Mouse (Mus musculus) embryonic facial prominence, embryonic 10.5 days (tissue): ENCODE measurements at regions not wholly inside any gene's neighbourhood (a gene's known extent, or its start where the extent isn't known, plus 50 kb on each side); places are given as distances from the start of the nearest gene placed in this dataset.

Experiments
- DNase-seq: peaks from one replicate; pipeline ENCODE4 v3.0.0-alpha.2; 2017; ENCODE audit warnings: low spot score
- H3K27ac ChIP-seq: fragments of 300-500 bp; sonication (generic); replicated peaks from 2 replicates; pipeline ENCODE4 v1.5.1; 2016; ENCODE audit warnings: mild to moderate bottlenecking
- H3K27me3 ChIP-seq: fragments of 300-500 bp; sonication (generic); replicated peaks from 2 replicates; pipeline ENCODE4 v1.6.1; 2016; ENCODE audit warnings: low read depth, mild to moderate bottlenecking; ENCODE audit not compliant: poor library complexity, severe bottlenecking
- H3K36me3 ChIP-seq: fragments of 300-500 bp; sonication (generic); replicated peaks from 2 replicates; pipeline ENCODE4 v1.6.1; 2016; ENCODE audit warnings: mild to moderate bottlenecking, moderate library complexity
- H3K4me1 ChIP-seq: fragments of 300-500 bp; sonication (generic); 2 replicates; pipeline ENCODE4 v1.6.1; 2016
- H3K4me3 ChIP-seq: fragments of 300-500 bp; sonication (generic); 2 replicates; pipeline ENCODE4 v1.5.1; 2016; ENCODE audit warnings: mild to moderate bottlenecking, moderate library complexity
- H3K9me3 ChIP-seq: fragments of 300-500 bp; sonication (generic); 2 replicates; pipeline ENCODE4 v1.6.1; 2016; ENCODE audit warnings: mild to moderate bottlenecking
- WGBS: fragments of 180-500 bp; shearing (Covaris S2); methylation state at CpG from one replicate; pipeline ENCODE4 v1.1.7; 2016; 5-methylcytosine and 5-hydroxymethylcytosine counted together

DNA sequence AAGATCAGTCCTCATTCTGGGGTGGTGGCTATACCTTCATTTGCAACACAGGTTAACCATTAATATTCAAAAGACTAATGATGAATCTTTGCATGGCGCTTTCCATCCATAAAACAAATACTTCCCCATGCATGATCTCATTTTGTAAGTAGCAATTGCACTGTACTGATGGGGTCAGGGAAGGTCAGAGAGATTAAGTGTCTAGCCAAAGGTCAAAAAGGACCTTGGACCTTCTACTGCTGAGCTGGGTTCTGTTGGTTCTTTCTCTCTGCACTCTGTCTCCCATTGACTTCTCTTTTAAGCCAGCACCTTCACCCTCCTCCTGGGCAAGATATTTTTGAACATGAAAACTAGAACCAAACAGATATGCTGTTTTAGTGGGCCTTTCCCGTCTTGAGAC, 161.9 kb upstream of the Bcl6 start:
- Histone ChIP-seq H3K27me3 (no peaks in the 10 kb centered on the region), H3K4me3 (no peak overlapping the region), H3K27ac (no peak overlapping the region), H3K36me3 (no peaks in the 10 kb centered on the region), H3K4me1 (peaks cover 15% of the 10 kb centered on the region), H3K9me3 (no peaks in the 10 kb centered on the region)
- DNase-seq = no peak
- WGBS = 89% methylated on average over 2 of the region's 2 CpGs

DNA sequence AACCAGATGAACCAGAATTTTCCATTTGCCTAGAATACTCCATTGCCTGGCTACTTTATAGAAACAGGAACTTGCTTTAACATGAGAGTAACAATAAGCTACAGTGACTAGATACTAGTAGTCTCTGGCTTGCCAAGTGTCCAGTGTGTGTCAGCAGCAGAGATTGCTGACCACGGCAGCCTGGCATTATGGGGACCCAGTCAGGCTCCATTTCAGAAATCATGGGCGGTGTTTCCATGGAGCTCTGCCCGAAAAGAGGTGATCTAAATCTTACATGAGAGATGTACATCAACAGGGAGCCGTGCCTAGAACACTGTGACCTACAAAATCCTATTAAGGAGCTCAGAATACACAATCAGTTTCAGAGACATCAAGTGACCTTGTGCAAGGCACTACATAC, 160.8 kb upstream of the Bcl6 start:
- 88% methylated on average over 4 of the region's 4 CpGs for WGBS

GRCm38 (mm10) chr16:24143894-24144293, 155.2 kb upstream of the Bcl6 start:
- Histone ChIP-seq H3K27ac (no peak overlapping the region), H3K36me3 (no peaks in the 10 kb centered on the region), H3K9me3 (no peaks in the 10 kb centered on the region), H3K27me3 (no peaks in the 10 kb centered on the region), H3K4me1 (0 out of 2 replicates have a peak, but pooled peaks cover 6% of the 10 kb centered on the region), H3K4me3 (no peak overlapping the region)
- DNase-seq = no peak
- WGBS = 86% methylated on average over 3 of the region's 3 CpGs

More for the DNA sequence above, 160.8 kb upstream of the Bcl6 start:
- Histone ChIP-seq H3K9me3 (no peaks in the 10 kb centered on the region), H3K27ac (no peak overlapping the region), H3K4me3 (no peak overlapping the region), H3K36me3 (no peaks in the 10 kb centered on the region), H3K4me1 (peaks cover 12% of the 10 kb centered on the region), H3K27me3 (no peaks in the 10 kb centered on the region)
- DNase-seq = no peak

GRCm38 (mm10) chr16:24142915-24143541, 154.4 kb upstream of the Bcl6 start:
- no peaks in the 10 kb centered on the region for H3K36me3 ChIP-seq
- 0 out of 2 replicates have a peak, but pooled peaks cover 6% of the 10 kb centered on the region for H3K4me1 ChIP-seq
- DNase-seq = no peak
- no peak overlapping the region for H3K27ac ChIP-seq
- no peak overlapping the region for H3K4me3 ChIP-seq
- H3K9me3 ChIP-seq = no peaks in the 10 kb centered on the region
- H3K27me3 ChIP-seq = no peaks in the 10 kb centered on the region
- WGBS = 57% methylated on average over 5 of the region's 5 CpGs

DNA sequence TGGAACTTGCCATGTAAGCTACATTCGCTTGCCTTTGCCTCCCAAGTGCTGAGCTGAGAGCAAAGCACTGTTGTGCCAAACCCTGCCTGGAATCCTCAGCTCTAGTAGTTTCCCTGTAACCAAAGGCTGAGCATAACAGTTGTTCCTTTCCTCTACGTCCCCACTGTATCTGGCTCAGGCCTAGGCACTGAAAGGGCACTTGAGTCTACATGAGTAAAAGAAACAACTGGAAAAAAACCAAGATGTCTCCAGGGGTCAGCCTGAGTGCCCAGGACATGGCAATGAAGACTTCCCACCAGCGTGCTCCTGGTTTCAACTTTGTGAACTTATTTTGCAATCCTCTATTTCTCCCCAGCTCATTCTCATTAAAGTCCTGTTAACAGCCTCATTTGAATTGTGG, 150.5 kb upstream of the Bcl6 start:
- H3K9me3 ChIP-seq = no peaks in the 10 kb centered on the region
- no peak for DNase-seq
- no peaks in the 10 kb centered on the region for H3K27me3 ChIP-seq
- H3K4me3 ChIP-seq = no peak overlapping the region
- no peaks in the 10 kb centered on the region for H3K36me3 ChIP-seq
- H3K27ac ChIP-seq = no peak overlapping the region
- H3K4me1 ChIP-seq = peaks cover 13% of the 10 kb centered on the region
- 89% methylated on average over 3 of the region's 3 CpGs for WGBS

- Histone ChIP-seq H3K4me1 (peaks cover 11% of the 10 kb centered on the region), H3K4me3 (no peak overlapping the region), H3K9me3 (no peaks in the 10 kb centered on the region), H3K27ac (no peak overlapping the region), H3K36me3 (no peaks in the 10 kb centered on the region), H3K27me3 (no peaks in the 10 kb centered on the region)
- WGBS = 75% methylated on average over 7 of the region's 7 CpGs
- DNase-seq = no peak
Measured at GRCm38 (mm10) chr16:24137266-24138033, 148.8 kb upstream of the Bcl6 start.

- WGBS = 72% methylated on average over 5 of the region's 5 CpGs
- Histone ChIP-seq H3K4me3 (no peak overlapping the region), H3K27ac (no peak overlapping the region), H3K27me3 (no peaks in the 10 kb centered on the region), H3K36me3 (no peaks in the 10 kb centered on the region), H3K9me3 (no peaks in the 10 kb centered on the region), H3K4me1 (peaks cover 11% of the 10 kb centered on the region)
- no peak for DNase-seq
Measured at GRCm38 (mm10) chr16:24136483-24137148, 148.0 kb upstream of the Bcl6 start.

- H3K36me3 ChIP-seq = no peaks in the 10 kb centered on the region
- H3K27ac ChIP-seq = no peak overlapping the region
- no peak overlapping the region for H3K4me3 ChIP-seq
- no peaks in the 10 kb centered on the region for H3K27me3 ChIP-seq
- peaks cover 11% of the 10 kb centered on the region for H3K4me1 ChIP-seq
- no peak for DNase-seq
- 93% methylated on average over 5 of the region's 5 CpGs for WGBS
- no peaks in the 10 kb centered on the region for H3K9me3 ChIP-seq
Measured at GRCm38 (mm10) chr16:24135841-24136240, 147.2 kb upstream of the Bcl6 start.

- peaks cover 11% of the 10 kb centered on the region for H3K4me1 ChIP-seq
- 93% methylated on average over 4 of the region's 4 CpGs for WGBS
- no peaks in the 10 kb centered on the region for H3K36me3 ChIP-seq
- H3K27me3 ChIP-seq = no peaks in the 10 kb centered on the region; the same call in 1 of the 2 replicates
- no peak overlapping the region for H3K4me3 ChIP-seq
- no peaks in the 10 kb centered on the region for H3K9me3 ChIP-seq
- H3K27ac ChIP-seq = no peak overlapping the region
- DNase-seq = no peak
Measured at GRCm38 (mm10) chr16:24135351-24135750, 146.7 kb upstream of the Bcl6 start.

- H3K4me3 ChIP-seq = no peak overlapping the region
- no peak overlapping the region for H3K27ac ChIP-seq
- 87% methylated on average over 4 of the region's 4 CpGs for WGBS
- H3K27me3 ChIP-seq = no peaks in the 10 kb centered on the region; the same call in 1 of the 2 replicates
- no peak for DNase-seq
- H3K4me1 ChIP-seq = peaks cover 12% of the 10 kb centered on the region
- no peaks in the 10 kb centered on the region for H3K36me3 ChIP-seq
- H3K9me3 ChIP-seq = no peaks in the 10 kb centered on the region
Measured at GRCm38 (mm10) chr16:24134486-24135050, 145.9 kb upstream of the Bcl6 start.

DNA sequence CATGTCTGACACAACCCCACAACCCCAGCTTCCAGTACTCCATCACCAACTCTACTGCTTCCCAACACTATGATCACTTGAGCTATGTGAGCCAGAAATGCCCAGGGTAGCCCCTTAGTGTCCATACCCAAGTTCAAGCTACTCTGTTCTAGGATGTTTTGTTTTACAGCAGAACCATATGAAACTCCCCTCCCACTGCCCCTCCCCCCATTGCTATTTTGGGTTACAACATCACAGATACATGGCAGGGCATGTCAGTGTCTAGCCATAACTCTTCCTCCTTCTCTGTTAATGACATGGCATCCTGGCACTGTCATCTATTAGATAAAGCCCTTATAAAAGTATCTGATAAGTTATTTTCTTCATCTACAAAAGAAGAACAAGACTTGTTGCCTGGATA, 142.0 kb upstream of the Bcl6 start:
- Histone ChIP-seq H3K27ac (no peak overlapping the region), H3K4me1 (peaks cover 20% of the 10 kb centered on the region), H3K4me3 (no peak overlapping the region), H3K27me3 (no peaks in the 10 kb centered on the region; the same call in 1 of the 2 replicates), H3K9me3 (no peaks in the 10 kb centered on the region), H3K36me3 (no peaks in the 10 kb centered on the region)
- no peak for DNase-seq

GRCm38 (mm10) chr16:24129701-24130100, 141.0 kb upstream of the Bcl6 start:
- no peaks in the 10 kb centered on the region; the same call in 1 of the 2 replicates for H3K27me3 ChIP-seq
- WGBS = 90% methylated on average over 4 of the region's 4 CpGs
- DNase-seq = no peak

More at GRCm38 (mm10) chr16:24129701-24130100, 141.0 kb upstream of the Bcl6 start:
- Histone ChIP-seq H3K27ac (no peak overlapping the region), H3K36me3 (no peaks in the 10 kb centered on the region), H3K4me1 (peaks cover 20% of the 10 kb centered on the region), H3K9me3 (no peaks in the 10 kb centered on the region), H3K4me3 (no peak overlapping the region)
